Mouse (Mus musculus): ENCODE measurements around the gene Gapvd1. TPM values are rescaled to one million over a fixed set of nuclear protein-coding genes. Genes with fewer than 3 reads are reported as not detected.

Gapvd1 gene
- total and polyA plus RNA-seq, 3 experiments: 62.4 to 174 (median 96.7) TPM

- no peak for TF ChIP-seq SIN3A (IDR thresholded peaks at IDR 0.05; ENCODE audit: low read length)
Observed at GRCm38 (mm10) chr2:34711904-34712303, 43.1 kb downstream of the Gapvd1 start (continued).

- Histone ChIP-seq H3K4me1 (ENCODE audit: control insufficient read depth in 1 of 2, insufficient read depth in 2 of 2, low read length in 2 of 2) (peaks cover 10% of the 10 kb centered on the region in 2 experiments), H3K27ac (ENCODE audit: control insufficient read depth, low read depth, low read length) (peak overlapping the region; percentile 61), H3K36me3 (ENCODE audit: control insufficient read depth in 1 of 2, insufficient read depth in 2 of 2, low read length in 2 of 2) (peaks cover 22 to 27% of the 10 kb centered on the region in 2 experiments), H3K9me3 (replicated peaks; ENCODE audit: insufficient read depth, low read length) (no peaks in the 10 kb centered on the region), H3K79me2 (ENCODE audit: control insufficient read depth, insufficient read depth, low read length, poor library complexity) (no peaks in the 10 kb centered on the region), H3K4me3 (ENCODE audit: control insufficient read depth in 1 of 2, insufficient read depth in 1 of 2, low read depth in 2 of 2, low read length in 2 of 2) (no peak overlapping the region), H3K9ac (ENCODE audit: control insufficient read depth, low read depth, low read length, poor library complexity, severe bottlenecking) (no peak overlapping the region), H3K27me3 (ENCODE audit: control insufficient read depth in 1 of 2, insufficient read depth in 2 of 2, low read length in 2 of 2) (no peaks in the 10 kb centered on the region)
- DNase-seq (ENCODE audit: low read depth, low spot score): peak; percentile 67
- TF ChIP-seq TBP (IDR thresholded peaks at IDR 0.05; ENCODE audit: low read depth, low read length) (no peak), EP300 (IDR thresholded peaks at IDR 0.05; ENCODE audit: low read depth in 1 of 2, low read length in 2 of 2) (peak; percentile 57 to 85; a peak in 3 of 4 replicates), ZC3H11A (IDR thresholded peaks at IDR 0.05; ENCODE audit: low read depth, low read length) (no peak), NRF1 (IDR thresholded peaks at IDR 0.05; ENCODE audit: insufficient read depth, low read depth, low read length, poor library complexity, severe bottlenecking) (no peak), JUND (IDR thresholded peaks at IDR 0.05; ENCODE audit: low read depth, low read length) (peak; percentile 79; the same call in 1 of the 2 replicates), CHD1 (IDR thresholded peaks at IDR 0.05; ENCODE audit: low read depth, low read length) (no peak), MXI1 (IDR thresholded peaks at IDR 0.05; ENCODE audit: low read depth, low read length) (0 out of 2 replicates have a peak, but pooled peaks have one; percentile 34), ZNF384 (IDR thresholded peaks at IDR 0.05; ENCODE audit: low read depth, low read length) (0 out of 2 replicates have a peak, but pooled peaks have one; percentile 9), TAL1 (IDR thresholded peaks at IDR 0.05; ENCODE audit: low read length) (no peak), POLR2AphosphoS5 (IDR thresholded peaks at IDR 0.05; ENCODE audit: borderline replicate concordance, low read depth, low read length) (no peak), HCFC1 (IDR thresholded peaks at IDR 0.05; ENCODE audit: low read depth, low read length) (0 out of 2 replicates have a peak, but pooled peaks have one; percentile 15), GATA1 (IDR thresholded peaks at IDR 0.05; ENCODE audit: low read depth, low read length) (peak; percentile 88), ETS1 (IDR thresholded peaks at IDR 0.05; ENCODE audit: low read depth, low read length) (peak; percentile 91), MAFK (IDR thresholded peaks at IDR 0.05; ENCODE audit: borderline replicate concordance, low read depth, low read length) (no peak), RCOR1 (IDR thresholded peaks at IDR 0.05; ENCODE audit: low read depth, low read length) (peak; percentile 35; the same call in 1 of the 2 replicates), MAZ (IDR thresholded peaks at IDR 0.05; ENCODE audit: low read depth, low read length) (no peak), CHD2 (IDR thresholded peaks at IDR 0.05; ENCODE audit: low read length) (no peak), MYB (IDR thresholded peaks at IDR 0.05; ENCODE audit: low read depth, low read length) (no peak), MEF2A (IDR thresholded peaks at IDR 0.05; ENCODE audit: extremely low read depth, insufficient replicate concordance, low read depth, low read length, poor library complexity, severe bottlenecking) (no peak)
Observed at GRCm38 (mm10) chr2:34708675-34709074, 46.4 kb downstream of the Gapvd1 start.

Measured in MEL (cell line).